Mouse (Mus musculus) gastrocnemius, postnatal 25 days (tissue): ENCODE data around the gene Dnase2a. TPM values are rescaled to one million over a fixed set of nuclear protein-coding genes. Genes with fewer than 3 reads are reported as not detected.

Source experiments
- DNase-seq: peaks from one replicate; pipeline ENCODE4 v3.0.0; 2022
- long read RNA-seq, 2 experiments: library from polyadenylated mRNA; stranded (forward); transcript quantifications; one replicate each; pipeline ENCODE4 v2.0.0; 2021
- total RNA-seq, 2 experiments: library from RNA; stranded (reverse); gene quantifications; 1 replicate in 1 of 2; 2 replicates in 1 of 2; pipeline ENCODE4 v1.2.3; 2021

The Dnase2a gene
- total RNA-seq: 1 to 10 TPM; 4.5 to 5.7 TPM
- long read RNA-seq, experiment 1, partial matches to known transcripts: 1 of 12 reads
- long read RNA-seq, experiment 1, other reads (novel, unspliced or antisense): 11 of 12 reads
- long read RNA-seq, experiment 2, partial matches to known transcripts: 2 of 15 reads
- long read RNA-seq, experiment 2, other reads (novel, unspliced or antisense): 9 of 15 reads

- peak; percentile 96 for DNase-seq
These were observed at the start of gene Dnase2a for GRCm38 (mm10) chr8:84908421-84909161. Gene Dnase2a, plus strand, starts transcription at chr8:84908560.

DNA sequence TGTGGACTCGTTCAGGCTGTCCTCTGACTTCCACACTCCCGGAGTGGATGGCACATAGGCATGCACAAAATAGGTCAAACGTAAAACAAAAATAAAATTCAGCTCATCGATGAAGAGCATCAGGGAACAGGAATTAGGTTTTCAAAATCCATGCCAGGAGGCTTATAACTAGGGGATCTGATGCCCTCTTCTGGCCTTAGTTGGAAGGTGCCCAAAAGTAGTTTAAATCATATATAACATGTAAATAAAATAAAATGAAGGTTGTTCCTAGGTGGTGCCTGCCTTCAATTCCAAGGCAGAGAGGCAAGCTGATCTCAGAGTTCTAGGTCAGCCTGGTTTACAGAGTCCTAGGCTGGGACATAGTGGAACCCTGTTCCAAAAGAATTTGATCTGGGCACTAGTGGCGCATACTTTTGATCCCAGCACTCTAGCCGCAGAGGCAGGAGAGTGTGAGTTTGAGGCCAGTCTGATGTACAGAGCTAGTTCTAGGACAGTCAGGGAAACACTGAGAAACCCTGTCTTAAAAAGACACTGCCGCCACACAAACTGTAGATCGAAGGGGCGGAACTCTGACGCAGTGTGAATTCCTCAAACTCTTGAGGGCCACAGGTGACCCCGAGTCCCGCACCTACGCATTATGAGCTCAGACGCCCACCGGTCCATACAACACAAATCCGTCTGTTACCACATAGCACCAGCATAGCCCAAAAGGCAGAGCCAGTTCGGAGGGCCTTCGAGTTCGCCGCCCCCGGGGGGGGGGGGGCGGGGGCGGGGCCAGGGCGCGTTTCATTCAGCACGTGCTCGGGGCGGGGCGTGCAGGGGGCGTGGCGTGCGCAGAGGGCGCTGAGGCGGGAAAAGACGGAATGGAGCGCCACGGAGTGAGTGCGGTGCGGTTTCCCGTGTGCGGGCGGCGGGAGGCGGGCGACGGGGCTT lies 36.7 kb upstream of the Dnase2a start, which contains the start of gene Syce2:
TSS of gene Syce2 (plus strand) at position 736 of the 933 bp plus-strand sequence.
- peak; percentile 57 for DNase-seq

DNA sequence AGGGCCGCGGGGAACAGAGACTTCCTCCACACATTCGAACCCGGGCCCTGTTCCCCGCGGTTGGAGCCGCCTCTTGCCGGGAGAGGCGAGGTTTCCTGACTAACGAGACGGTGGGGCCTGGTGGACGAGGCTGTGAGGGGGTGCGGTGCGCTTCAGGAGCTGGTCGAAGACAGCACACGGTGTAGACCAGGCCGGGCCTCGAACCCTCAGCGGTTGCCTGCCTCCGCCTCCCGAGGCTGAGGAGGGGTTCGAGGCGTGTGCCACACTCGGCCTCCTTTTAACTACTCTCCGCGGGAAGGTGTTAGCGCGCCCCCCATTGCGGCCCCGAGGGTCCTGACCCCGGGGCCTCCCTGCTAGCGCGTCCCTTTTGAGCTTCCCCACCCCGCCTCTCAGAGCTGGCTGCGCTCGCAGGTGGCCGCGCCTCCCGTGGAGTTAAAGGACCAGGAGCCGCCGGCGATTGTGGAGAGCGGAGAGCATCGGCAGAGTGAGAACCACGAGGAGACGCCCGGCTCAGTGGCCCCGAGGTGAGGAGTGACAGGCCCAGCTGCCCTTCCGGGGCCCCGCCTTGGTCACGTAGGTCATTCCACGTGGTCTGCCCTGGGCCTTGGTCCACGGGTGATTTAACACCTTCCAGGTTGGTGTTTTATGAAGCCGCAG lies 35.9 kb upstream of the Dnase2a start:
- DNase-seq: no peak

- DNase-seq: no peak
These were observed 35.3 kb upstream of the Dnase2a start for GRCm38 (mm10) chr8:84873016-84873415.

GRCm38 (mm10) chr8:84874339-84874738 lies 34.0 kb upstream of the Dnase2a start:
- no peak for DNase-seq

DNA sequence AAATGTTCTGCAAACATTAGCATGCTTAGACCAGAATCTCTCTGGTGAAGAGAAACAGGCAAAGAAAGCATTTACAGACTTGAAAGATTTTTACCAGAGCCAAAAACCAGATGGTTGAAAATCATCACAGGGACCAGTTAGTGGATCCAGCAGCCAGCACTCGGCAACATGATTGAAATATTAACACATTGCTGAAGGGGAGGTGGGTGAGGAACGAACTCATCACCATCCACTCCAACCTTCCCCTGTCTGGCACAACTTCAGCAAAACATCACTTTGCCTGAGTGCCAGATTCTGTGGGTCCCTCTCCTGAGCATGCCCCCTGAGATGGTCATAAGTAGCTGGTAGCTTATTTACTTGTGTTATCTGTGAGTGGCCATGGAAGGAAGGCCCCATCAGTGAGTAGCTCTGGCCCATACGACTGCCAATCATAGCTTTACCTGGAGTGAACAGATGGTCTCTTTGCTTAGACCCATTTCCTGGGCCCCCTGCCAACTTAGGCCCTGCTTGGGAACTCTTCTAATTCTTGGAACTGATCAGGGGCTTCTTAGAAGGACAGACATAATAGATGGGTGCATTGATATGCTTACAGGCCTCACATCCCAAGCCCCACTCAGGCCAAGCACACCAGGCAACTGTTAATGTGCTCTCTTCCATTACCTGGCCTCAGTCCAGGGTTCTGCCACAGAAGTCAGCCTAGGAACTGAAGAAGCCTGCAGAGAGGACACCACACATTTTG lies 30.9 kb upstream of the Dnase2a start:
- no peak for DNase-seq

DNA sequence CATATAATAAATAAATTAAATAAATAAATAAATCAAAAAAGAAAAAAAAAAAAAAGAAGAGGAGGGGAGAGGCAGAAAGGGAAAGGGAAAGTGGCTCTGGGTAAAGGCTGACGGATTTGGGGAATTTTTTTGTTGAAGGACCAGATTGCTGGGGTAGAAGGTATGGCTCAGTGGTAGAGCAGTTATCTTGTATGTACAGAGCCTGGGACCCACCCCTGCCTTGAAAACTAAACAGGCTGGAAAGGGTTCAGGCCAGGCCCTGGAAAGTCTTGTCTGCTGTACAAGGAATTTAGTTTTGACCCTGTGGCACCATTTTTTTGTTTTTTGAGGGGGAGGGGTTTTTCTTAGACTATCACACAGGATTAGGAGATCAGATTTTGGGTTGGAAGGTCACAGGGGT lies 29.4 kb upstream of the Dnase2a start:
- no peak for DNase-seq

DNA sequence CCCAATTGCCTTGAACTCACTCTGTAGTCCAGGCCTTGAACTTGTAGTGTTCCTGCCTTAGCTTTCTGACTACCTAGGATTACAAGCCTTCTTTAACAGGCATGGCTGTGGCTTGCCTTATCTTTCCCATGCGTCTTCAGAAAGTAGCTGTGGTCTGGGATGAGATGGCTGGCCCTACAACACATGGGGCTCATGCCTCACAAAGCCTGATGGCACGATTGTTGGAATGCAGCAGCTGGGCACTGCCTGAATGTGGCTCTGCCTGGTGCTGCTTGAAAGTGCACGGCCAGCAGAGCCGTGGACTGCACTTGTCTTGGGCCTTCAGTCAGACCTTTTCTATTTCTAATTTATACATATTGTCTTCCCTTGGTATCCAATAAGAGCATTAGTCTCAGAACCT lies 23.6 kb upstream of the Dnase2a start:
- DNase-seq: no peak

- no peak for DNase-seq
These were observed 20.1 kb upstream of the Dnase2a start for GRCm38 (mm10) chr8:84888280-84888679.

DNA sequence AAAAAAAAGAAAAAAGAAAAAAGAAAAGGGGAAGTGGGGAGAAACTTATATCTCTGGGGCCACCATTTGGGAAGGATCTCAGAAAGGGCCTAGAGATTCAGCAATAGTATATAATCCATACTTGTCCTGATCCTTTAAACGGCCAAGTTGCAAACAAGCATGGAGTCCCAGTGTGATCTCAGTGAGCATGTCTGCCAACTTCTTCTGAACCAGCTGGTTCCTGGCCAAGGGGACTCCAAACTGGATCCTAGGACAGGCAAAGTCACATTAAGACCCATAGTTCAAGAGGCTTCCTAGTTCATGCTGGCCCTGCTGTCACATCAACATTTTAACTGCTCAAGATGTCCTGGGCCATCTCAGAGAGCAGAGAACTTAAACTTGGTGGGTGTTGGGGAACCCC lies 19.2 kb upstream of the Dnase2a start:
- no peak for DNase-seq

DNA sequence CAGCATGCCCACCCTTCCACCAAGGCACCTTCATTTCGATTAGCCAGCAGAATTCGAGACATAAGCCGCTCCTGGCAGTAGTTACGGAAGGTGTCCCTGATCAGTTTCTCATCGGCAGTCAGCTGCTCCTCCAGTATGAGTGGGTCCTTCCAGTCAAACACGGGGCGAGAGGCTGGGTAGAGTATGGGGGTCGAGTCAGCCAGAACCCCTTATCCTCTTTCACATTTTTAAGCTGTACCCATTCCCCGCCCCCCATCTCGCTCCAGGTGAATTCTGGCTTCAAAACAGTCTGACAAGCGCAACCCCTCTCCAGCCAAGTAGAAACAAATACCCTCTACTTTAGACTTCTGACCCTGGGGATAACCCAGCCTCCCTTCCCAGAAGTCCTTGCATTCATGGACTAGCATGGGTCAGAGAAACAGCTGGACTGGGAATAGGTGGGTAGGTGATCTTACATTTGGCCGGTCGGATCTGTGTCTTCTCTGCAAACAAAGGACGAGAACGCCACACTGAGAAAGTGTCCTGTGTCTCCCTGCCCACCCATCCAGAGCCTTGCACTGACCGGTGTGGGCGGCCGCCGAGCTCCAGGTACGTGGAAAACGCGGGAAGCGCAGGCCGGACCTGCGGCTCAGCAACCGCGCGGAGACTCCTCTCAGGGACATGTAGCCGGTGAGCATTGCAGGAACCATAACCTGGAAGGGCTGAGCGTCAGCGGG lies 15.2 kb upstream of the Dnase2a start:
- DNase-seq: no peak

GRCm38 (mm10) chr8:84893709-84894134 lies 14.6 kb upstream of the Dnase2a start, which contains the start of gene Gcdh:
Gene Gcdh, minus strand, starts transcription at chr8:84893921.
- DNase-seq: peak; percentile 94

DNA sequence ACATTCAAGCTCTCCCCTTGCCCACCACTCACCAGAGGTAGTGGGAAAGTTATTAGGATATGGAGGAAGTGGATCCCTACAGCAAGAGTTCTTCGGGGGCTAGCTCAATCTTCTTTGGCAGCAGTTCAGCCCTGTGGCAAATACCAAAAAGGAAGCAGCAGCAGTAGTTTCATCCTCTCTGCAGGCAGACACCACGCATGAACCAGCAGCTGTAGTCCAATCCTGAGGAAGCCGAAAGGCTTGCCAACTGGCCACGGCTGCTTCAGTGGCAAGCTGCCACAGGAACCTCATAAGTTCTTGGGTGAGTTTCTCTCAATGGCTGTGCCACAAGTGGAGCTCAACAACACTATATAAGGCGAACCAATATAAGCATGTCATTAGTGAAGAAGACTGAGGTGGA lies 12.4 kb upstream of the Dnase2a start:
- DNase-seq: no peak

DNA sequence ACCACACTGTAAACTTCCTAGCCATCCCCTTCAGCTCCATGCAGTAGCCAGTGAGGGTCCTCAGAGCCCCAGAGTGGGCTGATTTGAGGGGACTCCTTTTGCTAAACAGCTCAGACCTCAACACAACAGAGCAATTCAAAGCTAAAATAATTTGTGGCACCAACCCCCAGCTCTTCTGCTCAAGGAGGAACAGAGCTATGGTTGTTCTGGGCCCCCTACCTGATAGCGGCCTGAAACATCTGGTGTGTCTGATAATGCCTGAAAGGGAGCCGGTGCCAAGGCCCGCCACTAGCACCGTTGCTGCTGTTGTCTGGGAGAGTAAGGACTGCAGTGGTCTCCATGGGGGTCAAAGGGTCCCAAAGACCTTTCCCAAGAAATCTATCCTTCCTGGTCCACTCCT lies 7.3 kb upstream of the Dnase2a start:
- DNase-seq: no peak

DNA sequence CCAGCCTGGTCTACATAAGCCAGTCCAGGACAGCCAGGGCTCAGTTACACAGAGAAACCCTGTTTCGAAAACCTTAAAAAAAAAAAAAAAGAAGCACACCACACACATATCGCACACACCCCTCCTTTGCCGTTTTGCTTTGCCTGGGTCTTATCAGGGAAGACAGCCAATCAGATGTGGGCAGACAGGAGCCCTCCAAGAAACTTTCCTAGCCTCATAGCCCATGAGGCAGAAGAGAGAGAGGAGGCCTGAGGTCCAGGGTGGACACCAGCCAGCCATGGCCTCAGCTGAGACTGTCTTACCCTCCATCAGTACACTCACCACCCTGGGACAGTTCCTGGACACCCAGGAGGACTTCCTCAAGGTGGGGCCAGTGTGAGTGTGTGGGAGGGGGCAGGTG lies 6.6 kb upstream of the Dnase2a start, which contains the start of gene Klf1:
TSS of gene Klf1 (plus strand) at position 177 of the 400 bp plus-strand sequence.
- no peak for DNase-seq

DNA sequence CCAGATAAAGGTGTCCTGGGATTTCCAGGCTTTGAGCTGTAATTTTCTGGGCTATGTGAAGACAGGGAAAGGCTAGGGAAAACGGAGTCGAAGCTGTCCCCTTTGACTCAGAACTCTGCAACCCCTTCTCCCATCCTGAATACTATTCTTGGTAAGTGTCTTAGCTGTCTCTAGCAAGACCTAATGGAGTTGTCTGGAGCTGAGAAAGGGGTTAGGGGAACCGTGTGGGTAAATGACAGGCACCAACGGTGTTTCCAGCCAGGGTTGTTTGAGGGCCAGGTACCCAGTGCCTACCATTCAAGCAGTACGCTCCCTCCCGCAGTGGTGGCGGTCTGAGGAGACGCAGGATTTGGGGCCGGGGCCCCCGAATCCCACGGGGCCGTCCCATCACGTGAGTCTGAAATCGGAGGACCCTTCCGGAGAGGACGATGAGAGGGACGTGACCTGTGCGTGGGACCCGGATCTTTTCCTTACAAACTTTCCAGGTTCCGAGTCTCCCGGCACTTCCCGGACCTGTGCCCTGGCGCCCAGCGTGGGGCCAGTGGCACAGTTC lies 5.9 kb upstream of the Dnase2a start:
- DNase-seq: no peak

DNA sequence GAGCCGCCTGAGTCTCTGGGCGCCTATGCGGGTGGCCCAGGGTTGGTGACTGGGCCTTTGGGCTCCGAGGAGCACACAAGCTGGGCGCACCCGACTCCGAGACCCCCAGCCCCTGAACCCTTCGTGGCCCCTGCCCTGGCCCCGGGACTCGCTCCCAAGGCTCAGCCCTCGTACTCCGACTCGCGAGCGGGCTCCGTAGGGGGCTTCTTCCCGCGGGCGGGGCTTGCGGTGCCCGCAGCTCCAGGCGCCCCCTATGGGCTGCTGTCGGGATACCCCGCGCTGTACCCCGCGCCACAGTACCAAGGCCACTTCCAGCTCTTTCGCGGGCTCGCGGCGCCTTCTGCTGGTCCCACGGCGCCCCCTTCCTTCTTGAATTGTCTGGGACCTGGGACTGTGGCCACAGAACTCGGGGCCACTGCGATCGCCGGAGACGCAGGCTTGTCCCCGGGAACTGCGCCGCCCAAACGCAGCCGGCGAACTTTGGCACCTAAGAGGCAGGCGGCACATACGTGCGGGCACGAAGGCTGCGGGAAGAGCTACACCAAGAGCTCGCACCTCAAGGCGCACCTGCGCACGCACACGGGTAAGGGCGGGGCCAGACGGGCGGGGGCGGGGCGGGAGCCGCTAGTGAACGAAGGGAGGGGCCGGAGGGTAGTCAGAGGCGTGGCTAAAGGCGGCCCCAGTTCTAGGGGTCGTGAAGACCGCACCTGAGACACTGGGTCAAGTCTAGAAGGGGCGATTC lies 5.3 kb upstream of the Dnase2a start:
- DNase-seq: peak; percentile 88

- DNase-seq: no peak
These were observed 4.0 kb upstream of the Dnase2a start for GRCm38 (mm10) chr8:84904351-84904750.

DNA sequence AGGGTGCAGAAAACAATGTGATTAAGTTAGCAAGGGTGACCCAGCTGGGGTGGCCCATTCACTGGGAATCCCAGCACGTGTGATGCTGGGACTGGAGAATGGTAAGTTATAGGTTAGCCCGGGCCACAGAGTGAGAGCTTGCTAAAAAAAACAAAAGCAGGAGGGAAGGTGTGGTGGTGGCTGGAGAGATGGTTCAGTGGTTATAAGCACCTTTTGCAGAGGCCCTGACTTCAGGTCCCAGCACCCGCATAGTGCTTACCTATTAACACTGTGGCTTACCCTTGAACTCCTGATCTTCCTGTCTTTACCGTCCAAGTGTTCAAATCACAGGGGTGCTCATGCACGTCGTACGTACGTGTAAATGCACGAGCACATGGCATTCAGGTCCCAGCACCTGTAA lies 1.3 kb upstream of the Dnase2a start:
- DNase-seq: no peak

- no peak for DNase-seq
These were observed 867 bp upstream of the Dnase2a start for GRCm38 (mm10) chr8:84907493-84907892.
